Mouse (Mus musculus) brain, embryonic 14.5 days (tissue): Measurements from ENCODE around the gene Polr2a.

Experiments used
- CTCF ChIP-seq: fragments of 200-500 bp; IDR thresholded peaks from 2 replicates; pipeline ENCODE4 v1.5.1; 2012; ENCODE audit warnings: inconsistent platforms, mild to moderate bottlenecking, moderate library complexity, borderline replicate concordance; ENCODE audit not compliant: insufficient read depth, insufficient read length; ENCODE audit errors: extremely low read depth
- POLR2A ChIP-seq: fragments of 200-500 bp; IDR thresholded peaks from 2 replicates; pipeline ENCODE4 v1.6.1; 2012; ENCODE audit warnings: mild to moderate bottlenecking, inconsistent platforms, borderline replicate concordance; ENCODE audit not compliant: poor library complexity, insufficient read depth, insufficient read length, severe bottlenecking; ENCODE audit errors: extremely low read depth

DNA sequence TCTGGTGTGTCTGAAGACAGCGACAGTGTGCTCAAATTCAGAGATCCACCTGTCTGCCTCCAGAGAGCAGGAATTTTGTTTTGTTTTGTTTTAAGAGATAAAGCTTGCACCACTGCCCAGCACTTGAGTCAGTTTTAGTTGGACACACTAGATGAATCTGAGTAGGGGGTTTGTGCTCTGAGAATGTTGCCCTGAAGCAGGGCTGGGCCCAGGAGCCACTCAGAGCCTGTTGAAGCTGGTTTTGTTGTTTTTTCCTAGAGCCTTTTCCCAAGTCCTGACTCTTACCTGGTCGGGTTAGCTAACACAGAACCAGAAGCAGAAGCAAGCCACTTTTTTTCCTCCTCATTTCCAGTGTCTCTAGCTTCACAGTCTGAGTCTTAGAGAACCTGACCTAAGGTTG lies 47.4 kb downstream of the Polr2a start:
- TF ChIP-seq CTCF (no peak), POLR2A (no peak)
